Mouse (Mus musculus) left cerebral cortex, adult 11 months (tissue): ENCODE results near the gene Bfsp2.

Source experiments
- DNase-seq: peaks from one replicate; pipeline ENCODE4 v3.0.0; 2022; ENCODE audit warnings: low spot score

Gene Bfsp2

DNA sequence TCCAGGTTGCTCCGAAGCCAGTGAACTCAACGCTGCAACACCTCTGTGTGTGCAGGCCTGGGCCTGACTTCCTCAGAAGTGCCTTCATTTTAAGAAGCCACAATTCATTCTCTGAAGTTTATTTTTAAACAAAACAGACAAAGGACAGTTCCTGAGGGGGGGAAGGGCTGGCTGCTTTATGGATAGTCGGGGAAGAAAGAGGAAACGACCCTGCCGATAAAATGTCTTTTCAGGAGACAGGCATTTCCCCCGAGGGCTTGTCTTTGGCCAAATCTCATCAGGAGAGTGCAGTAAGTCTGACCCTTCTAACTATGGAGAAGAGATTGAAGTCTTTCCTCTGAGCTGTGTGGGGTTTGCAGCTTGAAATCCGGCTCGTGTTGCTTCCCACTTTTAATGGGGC lies 5.4 kb upstream of the Bfsp2 start:
- no peak for DNase-seq

- DNase-seq, result no peak
Measured at GRCm38 (mm10) chr9:103480603-103481220, 492 bp upstream of the Bfsp2 start.

DNA sequence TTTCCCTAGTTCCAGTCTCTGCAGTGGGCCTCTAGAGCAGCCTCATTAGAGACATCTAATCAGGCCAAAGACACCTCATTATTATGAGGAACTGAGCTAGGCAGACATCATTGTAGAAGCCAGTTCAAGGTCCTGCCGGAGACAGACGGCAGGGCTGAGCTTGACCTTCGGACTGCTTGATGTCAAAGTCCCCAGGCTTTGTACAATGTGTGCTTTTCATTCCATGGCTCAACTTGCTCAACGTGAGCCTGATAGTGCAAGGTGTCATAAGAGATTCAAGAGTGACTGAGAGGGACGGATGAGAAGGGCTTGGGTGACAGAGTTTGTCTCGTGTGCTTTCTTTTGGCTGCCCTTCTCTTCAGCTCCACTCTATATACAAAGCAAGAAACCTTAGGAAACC lies 4.8 kb downstream of the Bfsp2 start:
- no peak for DNase-seq

- no peak for DNase-seq
Measured at GRCm38 (mm10) chr9:103473915-103474688, 6.1 kb downstream of the Bfsp2 start.

DNA sequence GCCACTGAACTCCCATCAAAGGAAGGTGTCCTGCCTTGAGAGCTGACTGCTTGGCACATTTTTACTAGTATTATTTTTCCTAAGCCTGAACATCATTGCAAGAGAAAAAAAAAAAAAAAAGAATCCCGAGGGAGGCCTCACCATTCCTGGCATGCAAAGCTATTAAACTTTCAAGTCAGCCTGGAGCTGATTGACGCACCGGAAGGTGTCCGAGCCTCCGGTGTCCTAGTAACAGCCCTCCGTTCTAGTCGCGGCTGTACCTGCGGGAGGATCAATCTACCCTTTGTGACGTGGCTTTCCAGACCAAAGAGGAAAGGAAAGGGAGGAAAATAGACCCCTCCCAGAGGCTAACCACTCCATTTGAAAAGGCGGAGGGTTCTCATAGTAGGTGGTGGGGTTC lies 8.4 kb downstream of the Bfsp2 start:
- DNase-seq, result no peak

DNA sequence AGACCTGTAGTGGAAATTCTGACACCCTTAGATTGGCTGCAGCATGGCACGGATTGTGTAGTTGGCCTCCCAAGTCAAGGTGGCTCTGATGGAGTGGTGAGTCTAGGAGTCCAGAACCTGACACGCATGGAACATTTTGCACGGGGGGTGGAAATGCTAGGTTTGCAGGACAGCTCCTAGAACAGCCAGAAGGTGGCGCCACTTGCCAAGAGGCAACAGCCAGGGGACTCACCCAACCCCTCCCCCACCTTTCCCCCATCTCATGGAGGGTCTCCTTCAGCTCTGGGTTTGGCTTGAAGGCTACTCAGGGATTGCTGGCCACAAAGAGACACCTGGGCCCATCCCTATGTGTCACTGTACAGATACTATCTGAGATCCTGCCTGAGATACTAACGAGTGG lies 10.7 kb downstream of the Bfsp2 start:
- no peak for DNase-seq

GRCm38 (mm10) chr9:103468911-103469310 lies 11.3 kb downstream of the Bfsp2 start:
- DNase-seq, result no peak

GRCm38 (mm10) chr9:103465711-103466220 lies 14.5 kb downstream of the Bfsp2 start:
- DNase-seq, result no peak

GRCm38 (mm10) chr9:103465293-103465692 lies 14.9 kb downstream of the Bfsp2 start:
- DNase-seq, result no peak

- DNase-seq, result no peak
Measured at GRCm38 (mm10) chr9:103463833-103464232, 16.4 kb downstream of the Bfsp2 start.

- DNase-seq, result no peak
Measured at GRCm38 (mm10) chr9:103459839-103460238, 20.4 kb downstream of the Bfsp2 start.

GRCm38 (mm10) chr9:103459307-103459706 lies 20.9 kb downstream of the Bfsp2 start:
- no peak for DNase-seq

DNA sequence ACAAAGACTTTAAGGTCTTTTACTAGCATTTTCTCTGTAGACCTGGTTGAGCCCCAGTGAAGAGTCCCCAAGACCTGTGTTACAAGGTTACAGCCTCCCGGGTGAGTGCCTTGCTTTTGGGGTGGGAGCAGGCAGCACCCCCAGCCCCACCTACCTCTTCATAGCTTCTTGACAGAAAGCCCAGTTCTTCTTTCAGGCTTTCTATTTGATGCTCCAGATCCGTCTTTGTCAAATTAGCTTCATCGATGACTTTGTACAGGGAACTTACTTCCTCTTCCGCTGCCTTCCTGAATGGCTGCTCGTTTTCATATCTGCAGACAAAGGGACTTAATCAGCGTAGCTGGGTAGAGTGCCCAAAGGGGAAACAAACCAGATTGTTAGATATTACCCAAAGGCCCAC lies 30.6 kb downstream of the Bfsp2 start:
- no peak for DNase-seq

DNA sequence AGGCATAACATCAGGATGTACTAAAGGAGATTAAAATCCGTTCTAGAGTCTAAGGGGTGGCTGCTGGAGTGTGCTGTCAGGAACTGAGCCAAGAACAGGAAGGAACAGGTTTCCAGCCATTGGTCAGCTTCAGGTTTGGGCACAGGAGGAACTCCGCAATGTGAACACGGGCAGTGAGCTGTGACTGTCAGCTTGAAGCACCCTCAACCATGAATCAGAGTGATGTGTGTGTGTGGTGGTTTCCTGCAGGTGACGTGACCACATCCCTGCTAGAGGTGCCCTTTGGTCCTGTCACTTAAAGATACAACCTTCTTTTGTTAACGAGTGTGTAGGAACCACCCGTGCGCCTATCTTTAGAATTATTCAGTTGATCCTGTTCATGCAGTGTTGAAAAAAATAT lies 31.1 kb downstream of the Bfsp2 start:
- DNase-seq, result no peak

- DNase-seq, result no peak
Measured at GRCm38 (mm10) chr9:103444656-103445055, 35.6 kb downstream of the Bfsp2 start.

DNA sequence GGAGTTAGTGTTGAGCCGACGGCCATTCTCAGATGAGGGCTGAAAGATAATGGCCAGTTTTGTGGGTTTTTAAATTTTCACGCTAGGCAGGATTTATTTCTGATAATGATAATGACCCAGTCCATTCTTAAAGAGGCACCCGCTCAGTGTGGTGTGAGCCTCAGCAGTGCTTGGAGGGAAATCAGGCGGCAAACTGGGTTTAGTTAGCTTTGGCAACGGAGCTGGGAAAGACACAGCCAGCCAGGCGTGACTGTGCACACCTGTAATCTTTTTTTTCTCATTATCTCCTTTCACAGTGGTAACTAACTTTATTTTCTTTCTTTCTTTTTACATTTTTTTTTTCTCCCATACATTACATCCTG lies 36.4 kb downstream of the Bfsp2 start:
- DNase-seq, result no peak

DNA sequence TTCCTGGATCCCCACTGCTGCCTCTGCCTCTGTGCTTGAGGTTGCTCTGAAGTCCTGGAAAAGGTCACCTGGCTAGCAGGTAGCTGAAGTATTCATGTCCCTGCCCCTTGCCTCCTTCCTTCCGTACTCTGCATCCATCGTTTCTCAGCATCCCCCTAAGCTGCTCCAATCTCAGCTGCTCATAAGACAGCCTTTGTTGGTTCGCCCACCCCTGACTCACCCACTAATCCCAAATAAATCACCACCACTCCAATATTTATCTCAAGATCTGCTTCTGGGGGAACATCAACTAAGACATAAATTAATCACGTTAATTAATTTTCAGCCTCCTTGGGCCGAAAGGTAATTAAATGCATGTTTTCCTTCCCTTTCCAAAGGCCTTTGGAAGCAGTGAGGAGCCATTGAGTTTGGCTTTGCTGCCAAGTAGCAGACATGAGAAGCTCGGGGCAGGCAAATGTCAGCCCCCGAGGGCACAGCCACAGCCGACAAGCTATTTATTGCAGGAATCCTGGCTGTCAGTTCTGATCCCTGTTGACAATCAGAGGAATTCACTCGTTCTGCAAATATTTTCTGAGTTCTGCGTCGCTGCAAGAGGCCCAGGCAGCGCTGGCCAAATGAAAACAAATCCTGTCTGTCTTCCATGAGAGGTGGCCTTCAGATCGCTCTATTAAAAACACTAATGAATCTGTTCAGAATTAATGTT lies 36.9 kb downstream of the Bfsp2 start:
- no peak for DNase-seq

DNA sequence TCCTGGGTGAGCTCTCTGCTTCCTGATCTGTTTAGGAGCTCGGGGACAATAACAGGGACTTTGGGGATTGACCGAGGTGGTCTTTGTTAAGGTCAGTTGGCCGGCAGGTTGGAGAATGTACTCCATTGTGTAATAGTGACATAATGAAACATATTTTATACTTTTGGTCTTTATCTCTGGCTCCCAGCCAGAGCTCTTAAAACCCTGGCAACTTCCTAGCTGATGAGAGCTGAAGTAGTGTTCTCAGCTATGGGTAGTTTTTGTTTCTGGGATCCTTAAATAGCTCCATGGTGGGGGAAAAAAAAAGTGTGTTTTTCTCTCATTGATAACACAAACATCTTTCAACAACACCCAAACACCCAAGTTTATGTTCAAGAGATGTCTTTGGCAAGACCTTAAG lies 39.6 kb downstream of the Bfsp2 start:
- no peak for DNase-seq

DNA sequence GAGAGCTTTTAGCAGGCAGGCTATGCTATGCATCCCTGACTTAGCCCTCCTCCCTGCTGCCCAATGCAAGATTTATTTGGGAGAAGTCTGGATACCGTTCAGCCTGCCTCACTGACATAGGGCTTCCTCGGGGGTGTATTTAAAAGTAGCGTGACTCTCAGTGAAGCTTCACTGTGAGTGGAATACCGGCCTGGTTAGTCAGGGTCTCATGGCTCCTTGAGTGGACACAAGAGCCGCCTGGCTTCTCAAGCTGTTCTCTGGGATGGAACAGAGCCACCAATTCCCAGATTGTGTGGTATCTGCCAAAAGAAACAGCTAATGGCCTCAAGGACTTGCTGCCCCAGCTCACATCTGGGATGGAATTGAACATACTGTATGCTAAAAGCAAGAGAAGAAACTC lies 43.1 kb downstream of the Bfsp2 start:
- no peak for DNase-seq

- DNase-seq, result no peak
Measured at GRCm38 (mm10) chr9:103434116-103434515, 46.1 kb downstream of the Bfsp2 start.

- no peak for DNase-seq
Measured at GRCm38 (mm10) chr9:103432122-103432778, 48.0 kb downstream of the Bfsp2 start.

DNA sequence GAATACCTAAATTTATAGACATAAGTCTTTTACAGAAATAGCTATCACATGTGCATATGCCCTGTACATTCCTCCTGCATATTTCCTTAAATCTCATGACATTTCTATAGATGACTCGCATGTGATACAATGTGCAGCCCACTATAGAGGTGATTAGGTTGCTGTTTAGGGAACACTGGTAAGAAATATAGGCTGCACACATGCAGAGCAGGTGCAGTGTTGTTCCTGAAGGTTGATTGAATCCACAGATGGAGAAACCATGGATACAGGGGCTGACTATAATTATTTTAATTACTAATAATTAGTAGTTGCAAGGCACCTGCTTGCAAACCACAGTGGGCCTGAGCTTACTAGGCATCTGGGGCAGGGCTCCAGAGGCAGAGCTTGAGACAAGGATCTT lies 48.5 kb downstream of the Bfsp2 start:
- no peak for DNase-seq
